Mouse (Mus musculus): ENCODE data around the gene Pclo.
"Not testable (repeated sequence)": the region's sequence is repeated elsewhere in the genome, so short reads cannot be mapped to it uniquely, and the experiment has no call there.

Gene Pclo

DNA sequence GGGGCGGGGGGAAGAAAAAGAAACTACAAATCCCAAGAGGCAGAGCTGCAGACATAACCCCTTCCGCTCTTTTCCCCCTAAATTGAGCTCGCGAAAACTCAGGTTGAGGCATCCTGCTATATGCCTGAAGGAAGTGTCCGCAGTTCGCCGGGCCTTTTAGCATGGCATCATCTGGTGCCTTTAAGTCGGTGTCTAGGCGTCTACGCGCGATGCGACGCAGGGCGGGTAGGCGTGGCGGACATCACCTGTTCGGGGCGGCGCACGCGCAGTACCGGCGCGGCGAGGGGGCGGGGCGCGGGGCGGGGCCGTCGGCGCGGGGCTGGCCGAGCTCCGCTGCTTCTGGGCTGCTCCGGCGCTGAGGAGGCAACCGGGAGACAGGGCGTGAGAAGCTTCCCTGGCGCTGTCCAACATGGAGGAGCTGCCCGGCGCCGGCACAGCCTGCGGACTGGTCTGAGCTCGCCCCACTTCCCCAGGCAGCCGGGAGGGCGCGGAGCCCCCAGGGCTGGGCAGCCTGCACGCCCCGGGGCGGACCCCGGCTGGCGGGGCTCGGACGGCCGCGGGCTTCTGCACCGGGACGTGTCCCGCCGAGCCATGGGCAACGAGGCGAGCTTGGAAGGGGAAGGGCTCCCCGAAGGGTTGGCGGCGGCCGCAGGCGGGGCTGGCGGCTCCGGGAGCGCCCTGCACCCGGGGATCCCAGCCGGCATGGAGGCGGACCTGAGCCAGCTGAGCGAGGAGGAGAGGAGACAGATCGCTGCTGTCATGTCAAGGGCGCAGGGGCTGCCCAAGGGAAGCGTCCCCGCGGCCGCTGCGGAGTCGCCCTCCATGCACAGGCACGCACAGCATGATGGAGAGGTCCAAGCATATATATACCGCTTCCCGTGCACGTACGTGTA, at the start of gene Pclo:
Pclo (plus strand) TSS at position 288 of the 893 bp plus-strand sequence.
- peak; percentile 20 to 66 for DNase-seq (ENCODE audit: low spot score in 2 of 2)

DNA sequence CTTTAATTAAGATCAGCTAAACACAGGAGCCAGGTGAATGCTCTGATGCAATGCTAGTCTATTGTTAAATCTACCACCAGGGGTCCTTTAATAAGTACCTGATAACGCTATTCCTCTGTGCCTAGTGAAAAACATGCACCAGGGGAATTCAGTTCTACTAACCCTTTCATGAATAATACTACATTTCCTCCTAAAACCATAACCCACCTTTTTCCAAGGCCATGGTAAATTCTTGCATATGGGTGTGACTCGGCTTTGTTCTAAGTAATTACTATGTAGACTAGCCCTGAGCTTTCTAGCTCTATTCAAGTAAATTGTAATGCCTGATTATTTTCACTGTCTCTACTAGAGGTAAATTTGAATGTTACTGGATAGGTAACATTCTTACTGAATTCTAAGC, 20.3 kb upstream of the Pclo start:
- not testable (repeated sequence) for DNase-seq (ENCODE audit: low spot score in 2 of 2)

- no peak for DNase-seq (ENCODE audit: low spot score in 2 of 2)
These were observed 6.2 kb upstream of the Pclo start for GRCm38 (mm10) chr5:14508522-14508921.

GRCm38 (mm10) chr5:14509621-14510020, 5.1 kb upstream of the Pclo start:
- DNase-seq (ENCODE audit: low spot score in 2 of 2), result no peak

- no peak for DNase-seq (ENCODE audit: low spot score in 2 of 2)
These were observed 3.6 kb downstream of the Pclo start for GRCm38 (mm10) chr5:14518131-14518832.

GRCm38 (mm10) chr5:14522006-14522405, 7.3 kb downstream of the Pclo start:
- no peak for DNase-seq (ENCODE audit: low spot score in 2 of 2)

DNA sequence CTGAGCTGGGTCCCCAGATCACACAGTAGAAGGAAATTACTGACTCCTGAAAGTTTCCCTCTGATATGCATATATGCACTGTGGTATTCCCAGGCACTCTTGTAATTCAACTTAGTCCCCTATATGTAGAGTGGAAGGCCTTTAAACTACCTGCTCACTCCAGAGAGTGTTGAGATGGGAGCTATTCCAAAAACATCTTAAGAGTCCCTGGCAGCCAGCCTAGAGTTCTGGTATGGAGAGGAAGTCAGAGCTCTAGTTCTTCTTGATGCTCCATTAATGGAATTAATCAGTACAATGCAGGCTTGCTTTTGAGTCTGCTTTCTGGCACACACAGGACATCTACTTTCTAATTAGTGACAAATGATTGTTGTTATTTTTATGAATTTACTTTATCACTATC, 11.3 kb downstream of the Pclo start:
- no peak for DNase-seq (ENCODE audit: low spot score in 2 of 2)

GRCm38 (mm10) chr5:14527796-14528195, 13.1 kb downstream of the Pclo start:
- DNase-seq (ENCODE audit: low spot score in 2 of 2), result no peak

DNA sequence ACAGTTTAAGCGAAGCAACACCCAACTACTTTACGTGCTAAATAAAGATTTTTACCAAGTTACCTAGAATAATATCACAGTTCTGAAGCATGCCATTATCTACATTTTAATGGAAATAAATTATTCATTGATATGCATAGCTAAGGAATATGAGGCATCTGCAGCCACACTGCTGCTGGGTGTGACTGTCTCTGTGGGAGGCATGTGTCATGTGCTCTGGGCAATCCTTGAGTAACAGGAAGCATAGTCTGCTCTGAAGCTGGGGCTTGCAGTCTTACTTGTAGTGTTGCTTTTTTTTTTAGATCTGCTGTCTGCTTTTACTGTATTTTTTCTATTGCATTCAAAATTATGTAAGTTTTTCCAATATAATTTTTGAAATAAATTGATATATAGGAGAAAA, 17.2 kb downstream of the Pclo start:
- no peak for DNase-seq (ENCODE audit: low spot score in 2 of 2)

GRCm38 (mm10) chr5:14539346-14539745, 24.6 kb downstream of the Pclo start:
- DNase-seq (ENCODE audit: low spot score in 2 of 2), result no peak

DNA sequence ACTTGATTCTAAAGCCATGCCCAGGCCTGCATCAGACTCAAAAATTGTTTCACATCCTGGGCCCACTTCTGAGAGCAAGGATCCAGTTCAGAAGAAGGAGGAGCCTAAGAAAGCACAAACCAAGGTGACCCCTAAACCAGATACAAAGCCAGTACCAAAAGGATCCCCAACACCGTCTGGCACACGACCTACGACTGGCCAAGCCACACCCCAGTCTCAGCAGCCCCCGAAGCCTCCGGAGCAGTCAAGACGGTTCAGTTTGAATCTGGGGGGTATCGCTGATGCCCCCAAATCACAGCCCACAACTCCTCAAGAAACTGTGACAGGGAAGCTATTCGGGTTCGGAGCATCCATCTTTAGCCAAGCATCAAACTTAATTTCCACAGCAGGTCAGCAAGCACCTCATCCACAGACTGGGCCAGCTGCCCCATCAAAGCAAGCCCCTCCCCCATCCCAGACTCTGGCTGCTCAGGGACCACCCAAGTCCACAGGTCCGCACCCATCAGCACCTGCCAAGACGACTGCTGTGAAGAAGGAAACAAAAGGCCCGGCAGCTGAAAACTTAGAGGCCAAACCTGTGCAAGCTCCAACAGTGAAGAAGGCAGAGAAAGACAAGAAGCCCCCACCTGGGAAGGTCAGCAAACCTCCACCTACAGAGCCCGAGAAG, 25.4 kb downstream of the Pclo start:
- no peak for DNase-seq (ENCODE audit: low spot score in 2 of 2)

- no peak for DNase-seq (ENCODE audit: low spot score in 2 of 2)
These were observed 60.9 kb downstream of the Pclo start for GRCm38 (mm10) chr5:14575626-14576025.

DNA sequence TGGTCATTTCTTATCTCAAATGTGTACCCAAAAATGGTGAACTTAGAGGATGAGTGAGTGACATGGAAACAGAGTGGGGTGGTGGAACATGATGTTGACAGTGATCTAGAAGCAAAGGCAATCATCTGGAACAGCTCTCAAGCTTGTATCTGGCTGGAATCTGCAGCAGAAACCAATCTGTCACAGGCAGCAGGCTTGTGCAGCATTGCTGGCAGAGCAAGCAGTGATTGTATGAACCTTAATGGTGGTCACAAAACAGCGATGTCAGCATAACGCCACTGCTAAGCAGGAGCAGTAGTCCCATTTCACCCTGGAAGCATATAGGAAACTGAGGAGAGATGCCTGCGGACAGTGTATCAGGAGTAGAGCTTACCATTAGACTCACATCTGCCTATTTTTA, 76.8 kb downstream of the Pclo start:
- no peak for DNase-seq (ENCODE audit: low spot score in 2 of 2)

DNA sequence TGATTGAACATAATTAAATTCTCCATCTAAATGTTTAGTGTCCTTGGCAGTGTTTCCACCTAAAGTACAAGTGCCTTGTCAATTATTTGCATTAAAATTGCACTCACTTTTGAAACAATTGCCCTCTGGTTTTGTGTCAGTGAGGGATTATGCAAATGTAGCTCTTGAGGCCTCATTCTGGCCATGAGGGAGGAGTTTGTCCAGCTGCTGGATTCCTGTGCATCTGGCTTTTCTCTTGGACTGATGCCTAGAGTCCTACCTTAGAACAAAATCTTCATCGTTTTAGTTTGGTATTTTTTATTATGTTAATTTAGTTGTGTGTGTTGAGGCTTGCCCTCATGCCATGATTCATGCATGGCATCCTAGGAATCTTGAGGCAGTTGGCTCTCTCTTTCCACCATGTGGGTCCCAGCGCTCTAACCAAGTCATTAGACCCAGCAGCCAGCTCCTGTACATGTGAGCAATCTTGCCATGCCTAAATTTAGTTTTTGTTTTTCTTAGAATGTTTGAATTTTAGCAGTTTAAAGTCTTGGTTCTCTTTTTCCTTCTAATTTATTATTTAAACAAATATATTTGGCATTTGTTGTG, 80.8 kb downstream of the Pclo start:
- DNase-seq (ENCODE audit: low spot score in 2 of 2), result no peak

DNA sequence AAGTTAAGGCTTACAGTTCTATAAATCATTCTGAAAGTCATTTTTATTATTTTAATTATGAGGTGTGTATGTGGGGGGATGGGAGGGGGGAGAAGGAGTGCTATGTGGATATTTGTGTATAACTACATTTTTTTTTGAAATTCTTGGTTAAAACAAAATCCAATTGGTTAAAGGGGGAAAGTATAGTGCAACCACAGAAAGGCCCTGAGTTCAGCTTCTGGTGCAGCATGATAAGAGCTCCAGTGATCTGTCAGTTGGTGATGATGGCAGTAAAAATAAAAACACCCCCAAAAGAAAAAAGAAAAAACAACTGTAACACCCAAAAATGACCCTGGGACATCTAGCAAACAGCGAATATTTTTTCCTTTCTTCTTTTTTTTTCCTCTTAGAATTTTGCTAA, 93.6 kb downstream of the Pclo start:
- no peak for DNase-seq (ENCODE audit: low spot score in 2 of 2)

DNA sequence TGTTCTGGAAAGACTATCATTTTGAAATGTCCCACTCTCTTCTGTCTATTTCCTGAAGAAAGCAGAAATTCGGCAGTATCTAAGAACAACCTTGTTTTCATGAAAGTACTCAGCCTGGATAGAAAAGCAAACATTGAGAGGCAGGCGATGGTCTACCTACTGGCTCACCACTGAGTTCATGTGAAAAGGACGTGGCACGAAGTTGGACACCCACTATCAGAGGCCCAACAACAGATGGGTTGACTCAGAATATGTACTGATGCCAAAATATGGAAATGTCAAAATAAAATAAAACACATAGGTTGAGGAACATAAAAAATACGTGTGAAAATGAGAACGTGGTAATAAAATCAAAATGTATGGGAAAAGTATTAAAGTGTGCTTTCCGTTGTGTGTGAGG, 106.4 kb downstream of the Pclo start:
- DNase-seq (ENCODE audit: low spot score in 2 of 2), result no peak

DNA sequence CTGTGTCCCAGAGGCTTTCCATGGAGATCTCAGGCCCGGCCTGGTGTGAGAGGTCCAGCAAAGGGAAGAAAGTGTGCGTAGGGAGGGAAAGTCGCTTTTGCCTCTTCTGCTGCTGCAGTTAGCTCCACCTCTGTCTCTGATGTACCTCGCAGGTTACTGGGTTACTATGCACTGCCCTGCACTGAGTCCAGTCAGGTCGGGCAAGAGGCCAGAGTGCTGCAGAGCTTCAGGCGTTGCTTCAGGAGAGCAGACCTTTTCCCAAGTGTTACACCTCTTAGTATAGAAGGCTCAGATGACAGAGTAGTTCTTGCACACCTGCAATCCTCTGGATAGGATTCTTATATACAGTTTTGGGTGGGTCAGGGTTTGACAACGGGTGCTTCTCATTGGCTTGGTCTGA, 108.6 kb downstream of the Pclo start:
- no peak for DNase-seq (ENCODE audit: low spot score in 2 of 2)

GRCm38 (mm10) chr5:14641260-14641659, 126.5 kb downstream of the Pclo start:
- DNase-seq (ENCODE audit: low spot score in 2 of 2), result no peak

DNA sequence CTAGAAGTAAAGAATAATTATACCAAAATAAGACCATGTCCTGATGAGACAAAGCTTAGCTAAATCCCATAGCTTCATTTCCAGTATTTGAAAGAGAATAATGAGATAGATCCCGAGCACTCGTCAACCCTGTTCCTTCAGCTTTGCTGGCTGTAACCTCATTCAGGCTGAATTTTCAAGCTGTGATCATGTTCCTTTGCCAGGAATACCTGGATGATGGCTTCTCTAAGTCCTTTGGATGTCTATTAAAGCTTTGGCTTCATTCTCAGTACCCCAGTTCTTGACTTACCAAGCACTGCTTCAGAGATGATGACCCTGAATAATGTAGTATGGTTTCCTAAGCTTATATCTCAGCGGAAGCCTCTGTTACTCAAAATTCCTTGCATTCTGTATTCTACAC, 131.1 kb downstream of the Pclo start:
- DNase-seq (ENCODE audit: low spot score in 2 of 2), result no peak

DNA sequence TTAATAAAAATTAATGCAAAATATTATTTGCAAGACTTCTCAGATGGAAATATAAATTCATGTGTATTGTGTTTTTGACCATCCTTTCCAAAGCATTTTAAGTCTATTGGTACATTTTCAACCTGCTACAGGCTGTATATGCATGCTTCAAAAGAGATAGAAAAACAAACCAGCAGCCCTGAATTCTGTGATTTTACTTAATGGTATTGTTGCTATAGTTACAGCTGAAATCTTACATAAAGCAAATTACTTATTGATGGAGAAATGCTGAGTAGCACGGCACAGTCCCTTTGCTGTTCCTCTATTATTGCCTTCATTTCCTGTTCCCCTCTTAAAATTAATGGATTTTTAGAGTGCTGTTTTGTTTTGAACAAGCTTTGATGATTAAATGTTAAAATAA, 145.9 kb downstream of the Pclo start:
- no peak for DNase-seq (ENCODE audit: low spot score in 2 of 2)

DNA sequence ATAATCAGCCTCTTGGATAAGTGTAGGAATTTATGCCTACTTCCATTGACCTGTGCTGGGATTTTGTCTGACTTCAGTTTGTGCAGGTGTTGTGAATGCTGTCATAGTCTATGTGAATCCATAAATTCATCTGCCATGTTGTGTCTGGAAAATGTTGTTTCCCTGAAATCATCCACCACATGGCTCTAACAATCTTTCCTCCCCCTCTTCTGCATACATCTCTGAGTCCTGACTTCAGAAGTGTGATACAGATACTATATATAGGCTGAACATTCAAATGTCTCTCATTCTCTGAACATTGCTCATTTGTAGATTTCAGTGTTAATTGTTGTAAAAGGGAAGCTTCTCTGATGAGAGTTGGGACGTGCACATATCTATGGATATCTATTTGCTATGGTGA, 147.5 kb downstream of the Pclo start:
- no peak for DNase-seq (ENCODE audit: low spot score in 2 of 2)

DNA sequence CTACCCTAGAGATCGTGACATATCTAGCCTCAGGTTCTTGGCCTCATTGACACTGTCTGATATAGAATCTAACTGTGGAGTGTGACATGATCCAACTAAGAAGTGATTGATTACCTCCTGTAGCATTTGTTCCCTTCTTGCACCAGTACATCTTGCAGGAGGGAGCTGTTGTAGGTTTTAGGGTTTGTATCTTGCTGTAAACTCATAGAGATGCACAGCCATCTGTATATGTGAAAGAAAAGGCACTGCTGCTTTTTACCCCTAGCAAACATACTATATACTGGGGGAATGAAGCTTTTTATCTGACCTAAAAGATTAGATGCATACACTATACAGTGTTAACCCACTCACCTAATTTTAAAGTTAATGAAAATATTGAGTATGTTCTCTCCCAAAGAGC, 147.9 kb downstream of the Pclo start:
- no peak for DNase-seq (ENCODE audit: low spot score in 2 of 2)

Data from spleen, postnatal 4 days (tissue).